In the genomic region with DNA sequence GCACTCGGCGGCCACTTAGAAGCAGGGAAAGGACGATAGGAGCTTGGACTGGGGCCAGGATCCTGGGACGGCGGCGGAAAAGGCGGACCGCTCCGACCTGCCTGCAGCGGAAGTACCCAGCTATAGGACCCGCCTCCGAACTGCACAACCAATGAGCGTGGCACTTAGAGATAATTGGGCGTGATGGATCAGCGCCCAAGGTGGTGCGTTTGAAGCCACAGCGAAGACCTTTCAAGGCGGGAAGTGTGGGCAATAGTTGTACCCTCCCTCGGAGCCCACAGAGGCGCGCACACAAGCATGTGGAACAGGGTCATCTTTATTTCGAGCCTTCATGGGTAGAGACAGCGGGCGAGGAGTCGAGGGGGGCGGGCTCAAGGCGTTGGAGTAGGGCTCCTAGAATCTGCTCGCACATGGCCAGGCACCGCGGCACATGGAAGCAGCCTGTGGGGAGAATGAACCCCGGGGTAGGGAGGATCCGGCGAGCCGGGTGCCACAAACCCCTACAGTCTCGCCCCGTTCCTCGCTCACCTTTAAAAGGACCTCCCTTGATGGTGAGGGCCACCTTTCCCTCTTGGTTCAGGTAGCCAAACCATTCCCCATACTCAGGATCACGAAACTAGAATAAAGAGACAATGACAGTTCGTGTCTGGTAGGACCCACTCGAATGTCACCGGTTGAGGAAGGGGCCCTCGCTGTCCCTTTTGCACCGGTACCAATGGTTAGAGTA, we compare ENCODE assay signal across 8 mouse cellular contexts. TPM values are rescaled to one million over a fixed set of nuclear protein-coding genes. Genes with fewer than 3 reads are reported as not detected.
A peak's percentile ranks its signal among the peaks of the same experiment; 100 is the strongest.
DNase-seq lines count a peak whose midpoint lies in the region; ATAC-seq lines count a peak whose summit lies in the region.

Gene Arhgap4 (minus strand): TSS at position 48 of the 727 bp plus-strand sequence.
Gene Naa10 (minus strand): TSS at position 122 of the 727 bp plus-strand sequence.

- peak within 1 kb of the TSS; percentile 63 for H3K27ac ChIP-seq in hindbrain, embryonic 11.5 days (ENCODE audit: low read depth, low read length)

- 16% methylated on average over 43 of the region's 43 CpGs for WGBS in hindbrain, embryonic 11.5 days

- no peaks in the 10 kb centered on the region for H3K4me1 ChIP-seq in hindbrain, embryonic 11.5 days (replicated peaks; ENCODE audit: control insufficient read depth, insufficient read depth, low read length)

- H3K4me2 ChIP-seq in hindbrain, embryonic 11.5 days (replicated peaks; ENCODE audit: low read depth, low read length) = peak within 1 kb of the TSS; percentile 64

- H3K9me3 ChIP-seq in hindbrain, embryonic 11.5 days (ENCODE audit: control insufficient read depth, low read length) = no peaks in the 10 kb centered on the region

- no peaks in the 10 kb centered on the region for H3K36me3 ChIP-seq in hindbrain, embryonic 11.5 days (ENCODE audit: control insufficient read depth, insufficient read depth, low read length)

- peak; percentile 97 for ATAC-seq in frontal cortex, adult (ENCODE audit: low TSS enrichment)
- peak; percentile 97 for ATAC-seq in hindbrain, embryonic 11.5 days (ENCODE audit: low FRiP score)

- peak within 1 kb of the TSS; percentile 72 for H3K9ac ChIP-seq in hindbrain, embryonic 11.5 days (ENCODE audit: low read depth, low read length)

- peak within 1 kb of the TSS; percentile 58 for H3K4me3 ChIP-seq in hindbrain, embryonic 11.5 days (ENCODE audit: low read depth, low read length)

- peak; percentile 90 for DNase-seq in Muller cell, postnatal 12 days (ENCODE audit: inconsistent ontology term)
- peak; percentile 90 for DNase-seq in cerebellum, adult 9-10 months
- peak; percentile 83 for DNase-seq in hindbrain, embryonic 11.5 days (ENCODE audit: low spot score)
- peak; percentile 81 to 87 for DNase-seq in layer of hippocampus, postnatal 10 days (ENCODE audit: low spot score in 2 of 2)
- DNase-seq in lung, postnatal 10 days = peak; percentile 93
- peak; percentile 83 for DNase-seq in retina, embryonic 14.5 days (ENCODE audit: low spot score)
- DNase-seq in thymus, postnatal 4 days = peak; percentile 76

- no peaks in the 10 kb centered on the region for H3K27me3 ChIP-seq in hindbrain, embryonic 11.5 days (ENCODE audit: control insufficient read depth, insufficient read depth, low read length)

RNA-seq across cellular contexts. Expression of gene Arhgap4, which starts in this region (rescaled TPM):
- polyA plus RNA-seq in hindbrain, embryonic 11.5 days (2014; fragmentation: Nextera tagmentation; extraction: Ambion mirVana) = 0.99 and 2.3 TPM in 2 replicates
- total RNA-seq in layer of hippocampus, postnatal 10 days (2021) = 1 to 10 TPM; 4.6 to 5.1 TPM

RNA-seq across cellular contexts. Expression of gene Naa10, which starts in this region (rescaled TPM):
- polyA plus RNA-seq in hindbrain, embryonic 11.5 days (2014; fragmentation: Nextera tagmentation; extraction: Ambion mirVana) = 117 and 126 TPM in 2 replicates
- total RNA-seq in layer of hippocampus, postnatal 10 days (2021) = 10 to 100 TPM; 69.8 to 72.9 TPM

Comparison
In these comparisons a context has a peak if more than half of its experiments do, and no peak if none do; other contexts are left out.
1. Peak in every context shown above with its lines: DNase-seq, ATAC-seq, H3K4me3 ChIP-seq and H3K27ac ChIP-seq.